Mouse (Mus musculus) ES-Bruce4 (cell line): ENCODE measurements around the gene Fam69a. TPM values are rescaled to one million over a fixed set of nuclear protein-coding genes. Genes with fewer than 3 reads are reported as not detected.

Source experiments
- H3K27ac ChIP-seq: 2 replicates; pipeline ENCODE4 v1.5.1; 2012; ENCODE audit warnings: low read length, inconsistent platforms; ENCODE audit not compliant: insufficient read depth
- H3K27me3 ChIP-seq: 2 replicates; pipeline ENCODE4 v1.6.1; 2012; ENCODE audit warnings: mild to moderate bottlenecking, low read length, inconsistent platforms; ENCODE audit not compliant: control insufficient read depth, poor library complexity, insufficient read depth, severe bottlenecking
- H3K36me3 ChIP-seq: 2 replicates; pipeline ENCODE4 v1.6.1; 2012; ENCODE audit warnings: inconsistent platforms, mild to moderate bottlenecking, low read length, moderate library complexity; ENCODE audit not compliant: control insufficient read depth, poor library complexity, insufficient read depth, severe bottlenecking
- H3K4me1 ChIP-seq: one replicate; pipeline ENCODE4 v1.8.1; 2011; ENCODE audit warnings: low read length; ENCODE audit not compliant: control insufficient read depth, insufficient read depth
- H3K4me3 ChIP-seq: 2 replicates; pipeline ENCODE4 v1.5.1; 2011; ENCODE audit warnings: low read depth, mild to moderate bottlenecking, low read length
- H3K9ac ChIP-seq: 2 replicates; pipeline ENCODE4 v1.6.1; 2012; ENCODE audit warnings: low read depth, mild to moderate bottlenecking, inconsistent platforms; ENCODE audit not compliant: poor library complexity, severe bottlenecking
- H3K9me3 ChIP-seq: replicated peaks from 2 replicates; pipeline ENCODE4 v1.6.1; 2012; ENCODE audit warnings: mild to moderate bottlenecking, low read length, inconsistent platforms; ENCODE audit not compliant: control insufficient read depth, poor library complexity, insufficient read depth, severe bottlenecking
- CTCF ChIP-seq: IDR thresholded peaks from one replicate; pipeline ENCODE4 v1.8.1; 2011; ENCODE audit warnings: low read depth, low read length
- EP300 ChIP-seq: IDR thresholded peaks from 2 replicates; pipeline ENCODE4 v1.6.1; 2011; ENCODE audit warnings: low read depth, low read length; ENCODE audit not compliant: insufficient read depth
- POLR2A ChIP-seq: IDR thresholded peaks from one replicate; pipeline ENCODE4 v1.8.1; 2011; ENCODE audit warnings: low read length; ENCODE audit not compliant: insufficient read depth
- polyA plus RNA-seq: library from polyadenylated mRNA; stranded (reverse); fragments of >200 nt; gene quantifications from 2 replicates; pipeline ENCODE4 v1.2.4, GENCODE M21; 2011; ENCODE audit warnings: low read depth; ENCODE audit not compliant: missing spikeins, insufficient read depth, insufficient read length

Fam69a gene
- polyA plus RNA-seq, 1 experiment, result 7.8 TPM

DNA sequence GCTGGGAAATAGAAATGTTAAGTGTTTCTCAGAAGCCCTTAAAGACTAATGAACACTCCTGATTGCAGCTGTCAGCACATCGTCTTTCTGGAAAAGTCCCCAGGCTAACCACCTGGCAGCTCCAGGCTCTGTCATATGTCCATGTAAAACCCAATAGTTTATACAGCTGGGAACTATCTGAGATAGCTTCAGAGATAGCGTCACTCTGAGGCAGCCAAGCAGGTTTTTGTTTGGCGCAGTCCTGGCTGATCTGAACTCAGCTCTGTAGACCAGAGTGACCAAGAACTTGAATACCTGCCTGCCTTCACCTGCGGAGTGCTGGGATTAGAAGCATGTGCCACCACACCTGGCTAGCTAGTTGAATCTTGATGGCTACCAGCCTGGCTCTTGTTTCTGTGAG is 41.3 kb upstream of the Fam69a start:
- H3K27me3 ChIP-seq, result no peaks in the 10 kb centered on the region
- no peak overlapping the region for H3K4me3 ChIP-seq
- H3K4me1 ChIP-seq, result no peaks in the 10 kb centered on the region
- H3K9me3 ChIP-seq, result no peaks in the 10 kb centered on the region
- no peaks in the 10 kb centered on the region for H3K36me3 ChIP-seq
- no peak for TF ChIP-seq POLR2A
- TF ChIP-seq EP300, result no peak
- TF ChIP-seq CTCF, result no peak
- no peak overlapping the region for H3K9ac ChIP-seq
- no peak overlapping the region for H3K27ac ChIP-seq

DNA sequence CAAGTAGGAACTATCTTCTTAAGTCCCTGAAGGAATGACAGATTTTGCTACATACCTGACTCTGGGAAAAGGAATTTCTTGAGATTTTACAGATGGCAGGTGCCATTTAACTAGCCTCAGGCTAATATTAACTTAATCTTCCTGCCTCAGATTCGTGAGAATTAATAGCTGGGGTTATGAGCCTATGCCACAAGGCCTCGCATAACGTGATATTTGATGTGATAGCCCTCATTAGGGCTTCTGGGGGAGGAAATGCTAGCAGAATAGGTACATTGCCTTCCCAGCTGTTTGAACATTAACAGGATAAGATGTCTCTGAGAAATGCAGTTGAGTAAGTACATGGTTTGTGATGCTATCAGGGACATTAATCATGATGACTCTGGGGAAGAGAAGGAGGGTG is 34.5 kb upstream of the Fam69a start:
- H3K36me3 ChIP-seq, result no peaks in the 10 kb centered on the region
- H3K4me3 ChIP-seq, result no peak overlapping the region
- no peaks in the 10 kb centered on the region for H3K27me3 ChIP-seq
- no peak overlapping the region for H3K27ac ChIP-seq
- no peak for TF ChIP-seq EP300
- no peak for TF ChIP-seq CTCF
- no peak for TF ChIP-seq POLR2A
- no peak overlapping the region for H3K9ac ChIP-seq
- no peaks in the 10 kb centered on the region for H3K4me1 ChIP-seq
- H3K9me3 ChIP-seq, result no peaks in the 10 kb centered on the region

DNA sequence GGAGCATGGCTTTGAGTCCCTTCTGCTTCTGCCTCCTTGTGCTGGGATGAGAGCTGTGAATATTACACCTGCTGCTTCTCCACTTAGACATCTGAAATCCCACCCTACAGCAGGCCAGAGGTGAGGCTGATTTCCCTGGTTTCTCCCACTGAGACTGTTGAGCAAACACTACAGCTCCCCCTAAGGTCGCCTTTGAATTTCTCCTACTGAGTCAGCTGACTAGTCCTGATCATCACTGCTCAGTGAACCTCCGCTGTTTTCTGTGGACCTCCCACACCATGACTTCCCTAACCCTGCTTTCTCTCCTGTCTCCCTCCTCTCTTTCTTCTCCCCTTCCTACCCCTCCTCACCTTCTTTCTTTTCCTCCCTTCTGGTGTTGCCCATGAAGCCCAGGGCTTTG is 32.5 kb upstream of the Fam69a start:
- H3K27me3 ChIP-seq, result no peaks in the 10 kb centered on the region
- H3K4me3 ChIP-seq, result no peak overlapping the region
- no peaks in the 10 kb centered on the region for H3K9me3 ChIP-seq
- H3K4me1 ChIP-seq, result no peaks in the 10 kb centered on the region
- TF ChIP-seq EP300, result no peak
- no peak for TF ChIP-seq CTCF
- TF ChIP-seq POLR2A, result no peak
- H3K36me3 ChIP-seq, result no peaks in the 10 kb centered on the region
- H3K9ac ChIP-seq, result no peak overlapping the region
- no peak overlapping the region for H3K27ac ChIP-seq

DNA sequence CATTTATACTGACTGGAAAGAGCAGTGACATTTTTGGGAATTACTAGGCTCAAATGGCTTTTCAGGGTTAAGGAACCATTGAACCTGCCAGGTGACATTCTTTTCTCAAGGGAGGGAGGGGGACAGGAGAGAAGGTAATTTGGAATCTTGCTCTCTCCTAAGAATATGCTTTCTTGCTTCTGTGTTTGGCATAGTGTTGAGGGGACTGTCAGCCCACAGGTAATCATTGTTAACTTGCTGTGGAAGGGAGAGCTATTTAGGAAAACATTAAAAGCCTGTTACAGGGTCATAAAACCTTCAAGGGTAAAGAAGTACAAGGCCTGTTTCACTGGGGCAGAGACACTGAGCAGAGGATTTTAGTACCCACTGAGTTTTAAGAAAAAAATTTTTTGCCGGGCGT is 30.3 kb upstream of the Fam69a start:
- Histone ChIP-seq H3K27ac (no peak overlapping the region), H3K36me3 (no peaks in the 10 kb centered on the region), H3K4me3 (no peak overlapping the region), H3K4me1 (no peaks in the 10 kb centered on the region), H3K27me3 (no peaks in the 10 kb centered on the region), H3K9me3 (no peaks in the 10 kb centered on the region), H3K9ac (no peak overlapping the region)
- TF ChIP-seq EP300 (no peak), CTCF (no peak), POLR2A (no peak)

DNA sequence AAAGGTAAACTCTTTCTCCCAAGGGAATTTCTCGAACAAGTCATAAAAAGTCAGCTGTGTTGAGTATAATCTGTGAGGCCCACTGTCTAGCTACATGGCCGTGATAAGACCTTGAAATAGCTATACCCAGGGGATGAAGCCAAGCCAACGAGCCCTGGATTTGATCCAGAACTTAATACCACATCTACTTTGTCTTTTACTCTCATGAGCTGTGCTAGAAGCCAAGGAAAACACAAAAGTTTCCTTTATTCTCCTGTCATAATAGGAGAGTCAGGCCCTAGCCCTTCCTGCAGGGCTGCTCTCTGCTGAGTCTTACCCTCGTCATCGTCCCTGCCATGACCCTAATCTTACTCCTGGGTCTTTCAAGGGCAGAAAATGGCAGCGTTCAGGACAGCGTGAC is 28.5 kb upstream of the Fam69a start:
- no peak overlapping the region for H3K27ac ChIP-seq
- no peaks in the 10 kb centered on the region for H3K36me3 ChIP-seq
- H3K4me3 ChIP-seq, result no peak overlapping the region
- TF ChIP-seq EP300, result no peak
- no peak for TF ChIP-seq CTCF
- H3K4me1 ChIP-seq, result no peaks in the 10 kb centered on the region
- H3K27me3 ChIP-seq, result no peaks in the 10 kb centered on the region
- no peak overlapping the region for H3K9ac ChIP-seq
- H3K9me3 ChIP-seq, result no peaks in the 10 kb centered on the region

DNA sequence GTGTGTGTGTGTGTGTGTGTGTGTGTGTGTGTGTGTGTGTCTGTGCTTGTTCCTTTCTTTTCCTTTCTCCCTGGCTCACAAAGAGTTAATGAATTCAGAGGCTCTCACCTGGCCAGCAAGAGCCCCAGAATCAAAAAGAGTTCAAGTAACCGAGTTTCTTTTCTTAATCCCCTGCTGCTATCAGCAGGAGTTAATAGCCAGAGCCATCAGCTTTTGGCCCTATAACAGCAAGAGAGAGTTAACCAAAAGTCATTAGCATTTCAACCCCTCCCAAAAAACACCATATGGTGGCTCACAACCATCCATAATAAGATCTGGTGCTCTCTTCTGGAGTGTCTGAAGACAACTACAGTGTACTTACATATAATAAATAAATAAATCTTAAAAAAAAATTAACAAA is 27.3 kb upstream of the Fam69a start:
- Histone ChIP-seq H3K27ac (no peak overlapping the region), H3K27me3 (no peaks in the 10 kb centered on the region), H3K4me1 (no peaks in the 10 kb centered on the region), H3K4me3 (no peak overlapping the region), H3K9me3 (no peaks in the 10 kb centered on the region), H3K9ac (no peak overlapping the region), H3K36me3 (no peaks in the 10 kb centered on the region)
- TF ChIP-seq CTCF (no peak), POLR2A (no peak), EP300 (no peak)
